Mouse (Mus musculus): ENCODE measurements at regions not wholly inside any gene's neighbourhood (a gene's known extent, or its start where the extent isn't known, plus 50 kb on each side); places are given as distances from the start of the nearest gene placed in this dataset.

GRCm38 (mm10) chr5:97625200-97625599, 168.4 kb upstream of the Gk2 start:
- Histone ChIP-seq H3K4me3 (ENCODE audit: low read depth, low read length) (no peak overlapping the region), H3K36me3 (ENCODE audit: control insufficient read depth, insufficient read depth, low read length) (no peaks in the 10 kb centered on the region), H3K4me2 (replicated peaks; ENCODE audit: low read depth) (no peak overlapping the region), H3K27ac (replicated peaks) (no peak overlapping the region), H3K27me3 (ENCODE audit: control insufficient read depth, insufficient read depth, low read length) (no peaks in the 10 kb centered on the region), H3K9ac (ENCODE audit: low read length) (no peak overlapping the region), H3K4me1 (replicated peaks; ENCODE audit: control insufficient read depth, insufficient read depth) (no peaks in the 10 kb centered on the region), H3K9me3 (ENCODE audit: control insufficient read depth, low read length) (no peaks in the 10 kb centered on the region)
- no peak for DNase-seq (ENCODE audit: low spot score)
- TF ChIP-seq EP300 (optimal IDR thresholded peaks at IDR 0.05) (no peak), CTCF (IDR thresholded peaks at IDR 0.05; ENCODE audit: low read depth) (no peak)
- no peak for ATAC-seq (ENCODE audit: low FRiP score, low TSS enrichment)
- WGBS = 78% methylated on average over 3 of the region's 3 CpGs

- no peaks in the 10 kb centered on the region for H3K27me3 ChIP-seq (ENCODE audit: control insufficient read depth, insufficient read depth, low read length)
- no peak for TF ChIP-seq CTCF (IDR thresholded peaks at IDR 0.05; ENCODE audit: low read depth)
- TF ChIP-seq EP300 (optimal IDR thresholded peaks at IDR 0.05) = no peak
- H3K36me3 ChIP-seq (ENCODE audit: control insufficient read depth, insufficient read depth, low read length) = no peaks in the 10 kb centered on the region
- no peak overlapping the region for H3K4me3 ChIP-seq (ENCODE audit: low read depth, low read length)
- H3K9ac ChIP-seq (ENCODE audit: low read length) = no peak overlapping the region
- no peak overlapping the region for H3K4me2 ChIP-seq (replicated peaks; ENCODE audit: low read depth)
- DNase-seq (ENCODE audit: low spot score) (no peak), ATAC-seq (ENCODE audit: low FRiP score, low TSS enrichment) (no peak)
- H3K9me3 ChIP-seq (ENCODE audit: control insufficient read depth, low read length) = no peaks in the 10 kb centered on the region
- H3K4me1 ChIP-seq (replicated peaks; ENCODE audit: control insufficient read depth, insufficient read depth) = no peaks in the 10 kb centered on the region
- WGBS = 80% methylated on average over 2 of the region's 2 CpGs
- no peak overlapping the region for H3K27ac ChIP-seq (replicated peaks)
Measured at GRCm38 (mm10) chr5:97619890-97620289, 163.1 kb upstream of the Gk2 start.

DNA sequence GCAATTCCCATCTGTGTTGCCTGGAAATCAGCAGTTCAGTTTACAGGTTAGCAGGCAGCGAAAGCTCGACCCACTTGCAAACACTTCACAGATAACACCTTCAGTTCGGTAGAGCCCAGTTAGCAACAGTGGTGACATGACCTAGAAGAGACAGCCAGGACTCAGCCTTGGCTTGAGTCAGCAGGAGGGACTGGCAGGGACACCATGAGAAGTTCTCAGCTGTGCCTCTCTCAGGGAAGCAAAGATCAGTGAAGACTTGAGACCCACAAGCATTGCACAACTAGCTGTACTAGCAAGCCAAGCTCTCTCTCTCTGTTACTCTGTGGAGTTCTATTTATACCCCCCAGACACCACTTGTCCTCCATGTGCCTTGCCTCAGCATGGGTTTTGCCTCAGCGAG, 161.6 kb upstream of the Gk2 start:
- WGBS = 81% methylated on average over 4 of the region's 4 CpGs
- no peaks in the 10 kb centered on the region for H3K9me3 ChIP-seq (ENCODE audit: control insufficient read depth, low read length)
- ATAC-seq (ENCODE audit: low FRiP score, low TSS enrichment) = no peak

GRCm38 (mm10) chr5:97602176-97602575, 145.4 kb upstream of the Gk2 start:
- Histone ChIP-seq H3K4me2 (replicated peaks; ENCODE audit: low read depth) (no peak overlapping the region), H3K27me3 (ENCODE audit: control insufficient read depth, insufficient read depth, low read length) (no peaks in the 10 kb centered on the region), H3K4me1 (replicated peaks; ENCODE audit: control insufficient read depth, insufficient read depth) (no peaks in the 10 kb centered on the region), H3K9me3 (ENCODE audit: control insufficient read depth, low read length) (no peaks in the 10 kb centered on the region), H3K4me3 (ENCODE audit: low read depth, low read length) (no peak overlapping the region), H3K27ac (replicated peaks) (no peak overlapping the region), H3K9ac (ENCODE audit: low read length) (no peak overlapping the region), H3K36me3 (ENCODE audit: control insufficient read depth, insufficient read depth, low read length) (no peaks in the 10 kb centered on the region)
- no peak for TF ChIP-seq CTCF (IDR thresholded peaks at IDR 0.05; ENCODE audit: low read depth)
- TF ChIP-seq EP300 (optimal IDR thresholded peaks at IDR 0.05) = no peak
- 22% methylated on average over 6 of the region's 6 CpGs for WGBS
- DNase-seq (ENCODE audit: low spot score) = no peak
- peak; percentile 63; the same call in 1 of the 2 replicates for ATAC-seq (ENCODE audit: low FRiP score, low TSS enrichment)

More for the DNA sequence above, 161.6 kb upstream of the Gk2 start:
- no peaks in the 10 kb centered on the region for H3K4me1 ChIP-seq (replicated peaks; ENCODE audit: control insufficient read depth, insufficient read depth)
- no peak overlapping the region for H3K9ac ChIP-seq (ENCODE audit: low read length)
- H3K4me3 ChIP-seq (ENCODE audit: low read depth, low read length) = no peak overlapping the region
- H3K36me3 ChIP-seq (ENCODE audit: control insufficient read depth, insufficient read depth, low read length) = no peaks in the 10 kb centered on the region
- H3K27ac ChIP-seq (replicated peaks) = no peak overlapping the region
- TF ChIP-seq CTCF (IDR thresholded peaks at IDR 0.05; ENCODE audit: low read depth) (no peak), EP300 (optimal IDR thresholded peaks at IDR 0.05) (no peak)
- DNase-seq (ENCODE audit: low spot score) = no peak
- no peaks in the 10 kb centered on the region for H3K27me3 ChIP-seq (ENCODE audit: control insufficient read depth, insufficient read depth, low read length)
- H3K4me2 ChIP-seq (replicated peaks; ENCODE audit: low read depth) = no peak overlapping the region

DNA sequence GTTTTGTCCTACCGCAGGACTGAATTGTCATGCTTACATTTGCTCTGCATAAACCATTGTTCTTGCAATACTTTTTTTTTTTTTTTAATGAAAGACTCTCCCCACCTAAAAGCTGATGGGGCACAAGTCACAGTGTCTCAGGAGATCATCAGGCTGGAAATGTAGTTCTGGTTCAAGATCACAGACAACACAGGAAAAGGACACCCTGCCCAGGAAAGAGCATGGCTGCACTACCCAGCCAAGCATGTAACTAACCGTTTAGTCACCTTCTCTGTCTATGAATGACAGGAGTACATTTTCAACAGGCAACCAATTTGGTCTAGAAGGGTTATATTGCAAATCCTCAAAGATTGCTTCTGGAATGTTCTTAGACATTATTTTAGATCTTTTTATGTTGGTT, 144.6 kb upstream of the Gk2 start:
- Histone ChIP-seq H3K27me3 (ENCODE audit: control insufficient read depth, insufficient read depth, low read length) (no peaks in the 10 kb centered on the region), H3K36me3 (ENCODE audit: control insufficient read depth, insufficient read depth, low read length) (no peaks in the 10 kb centered on the region), H3K27ac (replicated peaks) (no peak overlapping the region), H3K4me1 (replicated peaks; ENCODE audit: control insufficient read depth, insufficient read depth) (no peaks in the 10 kb centered on the region), H3K4me3 (ENCODE audit: low read depth, low read length) (no peak overlapping the region), H3K9me3 (ENCODE audit: control insufficient read depth, low read length) (no peaks in the 10 kb centered on the region), H3K9ac (ENCODE audit: low read length) (no peak overlapping the region), H3K4me2 (replicated peaks; ENCODE audit: low read depth) (no peak overlapping the region)
- 68% methylated on average over 2 of the region's 2 CpGs for WGBS
- ATAC-seq (ENCODE audit: low FRiP score, low TSS enrichment) = no peak
- TF ChIP-seq EP300 (optimal IDR thresholded peaks at IDR 0.05) = no peak
- no peak for TF ChIP-seq CTCF (IDR thresholded peaks at IDR 0.05; ENCODE audit: low read depth)
- DNase-seq (ENCODE audit: low spot score) = no peak

GRCm38 (mm10) chr5:97598741-97599140, 141.9 kb upstream of the Gk2 start:
- DNase-seq (ENCODE audit: low spot score) (no peak), ATAC-seq (ENCODE audit: low FRiP score, low TSS enrichment) (no peak)
- Histone ChIP-seq H3K9ac (ENCODE audit: low read length) (no peak overlapping the region), H3K27ac (replicated peaks) (no peak overlapping the region), H3K4me2 (replicated peaks; ENCODE audit: low read depth) (no peak overlapping the region), H3K4me1 (replicated peaks; ENCODE audit: control insufficient read depth, insufficient read depth) (no peaks in the 10 kb centered on the region), H3K27me3 (ENCODE audit: control insufficient read depth, insufficient read depth, low read length) (no peaks in the 10 kb centered on the region), H3K4me3 (ENCODE audit: low read depth, low read length) (no peak overlapping the region), H3K9me3 (ENCODE audit: control insufficient read depth, low read length) (no peaks in the 10 kb centered on the region), H3K36me3 (ENCODE audit: control insufficient read depth, insufficient read depth, low read length) (no peaks in the 10 kb centered on the region)
- TF ChIP-seq CTCF (IDR thresholded peaks at IDR 0.05; ENCODE audit: low read depth) = peak; percentile 54
- no peak for TF ChIP-seq EP300 (optimal IDR thresholded peaks at IDR 0.05)
- 80% methylated on average over 9 of the region's 9 CpGs for WGBS
